Mouse (Mus musculus): ENCODE results near the gene Dnajb5. TPM values are rescaled to one million over a fixed set of nuclear protein-coding genes. Genes with fewer than 3 reads are reported as not detected.
A peak's percentile ranks its signal among the peaks of the same experiment; 100 is the strongest.
"Not testable (repeated sequence)": the region's sequence is repeated elsewhere in the genome, so short reads cannot be mapped to it uniquely, and the experiment has no call there.

The Dnajb5 gene
- polyA plus RNA-seq, 1 experiment = 7.6 TPM

- H3K4me3 ChIP-seq (ENCODE audit: control insufficient read depth, low read depth, low read length) = no peak overlapping the region
- peak; percentile 3; the same call in 1 of the 2 replicates for TF ChIP-seq CTCF (IDR thresholded peaks at IDR 0.05; ENCODE audit: control insufficient read depth, insufficient read depth, insufficient replicate concordance, low read depth, low read length)
- no peak for TF ChIP-seq POLR2A (IDR thresholded peaks at IDR 0.05; ENCODE audit: control insufficient read depth, low read depth, low read length)
- no peaks in the 10 kb centered on the region for H3K27me3 ChIP-seq (ENCODE audit: control insufficient read depth, insufficient read depth, low read length)
- H3K27ac ChIP-seq (ENCODE audit: control insufficient read depth, insufficient read depth, low read depth, low read length) = no peak overlapping the region
- H3K4me1 ChIP-seq (ENCODE audit: control insufficient read depth, insufficient read depth, low read length) = peaks cover 11% of the 10 kb centered on the region
- H3K36me3 ChIP-seq (ENCODE audit: control insufficient read depth, insufficient read depth, low read length) = no peaks in the 10 kb centered on the region; the same call in 1 of the 2 replicates
These were observed 15.6 kb downstream of the Dnajb5 start for GRCm38 (mm10) chr4:42965039-42965719.

- TF ChIP-seq POLR2A (IDR thresholded peaks at IDR 0.05; ENCODE audit: control insufficient read depth, low read depth, low read length) (no peak), CTCF (IDR thresholded peaks at IDR 0.05; ENCODE audit: control insufficient read depth, insufficient read depth, insufficient replicate concordance, low read depth, low read length) (no peak)
- Histone ChIP-seq H3K4me1 (ENCODE audit: control insufficient read depth, insufficient read depth, low read length) (peaks cover 11% of the 10 kb centered on the region), H3K36me3 (ENCODE audit: control insufficient read depth, insufficient read depth, low read length) (no peaks in the 10 kb centered on the region; the same call in 1 of the 2 replicates), H3K4me3 (ENCODE audit: control insufficient read depth, low read depth, low read length) (peak within 1 kb of the TSS; percentile 94), H3K27ac (ENCODE audit: control insufficient read depth, insufficient read depth, low read depth, low read length) (peak within 1 kb of the TSS; percentile 86), H3K27me3 (ENCODE audit: control insufficient read depth, insufficient read depth, low read length) (no peaks in the 10 kb centered on the region)
These were observed 19.7 kb downstream of the Dnajb5 start, which contains the start of gene 1700022I11Rik for GRCm38 (mm10) chr4:42969304-42969703. Gene 1700022I11Rik, plus strand, starts transcription at chr4:42969604.

GRCm38 (mm10) chr4:42972952-42973351 is 23.3 kb downstream of the Dnajb5 start:
- H3K36me3 ChIP-seq (ENCODE audit: control insufficient read depth, insufficient read depth, low read length) = no peaks in the 10 kb centered on the region; the same call in 1 of the 2 replicates
- H3K4me1 ChIP-seq (ENCODE audit: control insufficient read depth, insufficient read depth, low read length) = peaks cover 3% of the 10 kb centered on the region
- TF ChIP-seq POLR2A (IDR thresholded peaks at IDR 0.05; ENCODE audit: control insufficient read depth, low read depth, low read length) (no peak), CTCF (IDR thresholded peaks at IDR 0.05; ENCODE audit: control insufficient read depth, insufficient read depth, insufficient replicate concordance, low read depth, low read length) (no peak)
- H3K4me3 ChIP-seq (ENCODE audit: control insufficient read depth, low read depth, low read length) = no peak overlapping the region
- H3K27ac ChIP-seq (ENCODE audit: control insufficient read depth, insufficient read depth, low read depth, low read length) = no peak overlapping the region
- no peaks in the 10 kb centered on the region for H3K27me3 ChIP-seq (ENCODE audit: control insufficient read depth, insufficient read depth, low read length)

GRCm38 (mm10) chr4:42973868-42974267 is 24.3 kb downstream of the Dnajb5 start:
- TF ChIP-seq POLR2A (IDR thresholded peaks at IDR 0.05; ENCODE audit: control insufficient read depth, low read depth, low read length) (no peak), CTCF (IDR thresholded peaks at IDR 0.05; ENCODE audit: control insufficient read depth, insufficient read depth, insufficient replicate concordance, low read depth, low read length) (no peak)
- Histone ChIP-seq H3K4me3 (ENCODE audit: control insufficient read depth, low read depth, low read length) (no peak overlapping the region), H3K4me1 (ENCODE audit: control insufficient read depth, insufficient read depth, low read length) (peaks cover 3% of the 10 kb centered on the region)

GRCm38 (mm10) chr4:42978062-42978461 is 28.4 kb downstream of the Dnajb5 start:
- TF ChIP-seq CTCF (IDR thresholded peaks at IDR 0.05; ENCODE audit: control insufficient read depth, insufficient read depth, insufficient replicate concordance, low read depth, low read length) (no peak), POLR2A (IDR thresholded peaks at IDR 0.05; ENCODE audit: control insufficient read depth, low read depth, low read length) (no peak)
- Histone ChIP-seq H3K36me3 (ENCODE audit: control insufficient read depth, insufficient read depth, low read length) (no peaks in the 10 kb centered on the region), H3K27ac (ENCODE audit: control insufficient read depth, insufficient read depth, low read depth, low read length) (no peak overlapping the region), H3K4me1 (ENCODE audit: control insufficient read depth, insufficient read depth, low read length) (no peaks in the 10 kb centered on the region; the same call in 1 of the 2 replicates), H3K4me3 (ENCODE audit: control insufficient read depth, low read depth, low read length) (no peak overlapping the region), H3K27me3 (ENCODE audit: control insufficient read depth, insufficient read depth, low read length) (no peaks in the 10 kb centered on the region)

More at GRCm38 (mm10) chr4:42973868-42974267, 24.3 kb downstream of the Dnajb5 start:
- no peaks in the 10 kb centered on the region; the same call in 1 of the 2 replicates for H3K36me3 ChIP-seq (ENCODE audit: control insufficient read depth, insufficient read depth, low read length)
- H3K27me3 ChIP-seq (ENCODE audit: control insufficient read depth, insufficient read depth, low read length) = no peaks in the 10 kb centered on the region
- no peak overlapping the region for H3K27ac ChIP-seq (ENCODE audit: control insufficient read depth, insufficient read depth, low read depth, low read length)

- not testable (repeated sequence) for H3K4me1 ChIP-seq (ENCODE audit: control insufficient read depth, insufficient read depth, low read length); H3K4me3 ChIP-seq (ENCODE audit: control insufficient read depth, low read depth, low read length); H3K27me3 ChIP-seq (ENCODE audit: control insufficient read depth, insufficient read depth, low read length); H3K36me3 ChIP-seq (ENCODE audit: control insufficient read depth, insufficient read depth, low read length); H3K27ac ChIP-seq (ENCODE audit: control insufficient read depth, insufficient read depth, low read depth, low read length)
These were observed 30.9 kb downstream of the Dnajb5 start for GRCm38 (mm10) chr4:42980467-42980866.

- Histone ChIP-seq H3K36me3 (ENCODE audit: control insufficient read depth, insufficient read depth, low read length) (peaks cover 5% of the 10 kb centered on the region), H3K27me3 (ENCODE audit: control insufficient read depth, insufficient read depth, low read length) (no peaks in the 10 kb centered on the region), H3K27ac (ENCODE audit: control insufficient read depth, insufficient read depth, low read depth, low read length) (no peak overlapping the region), H3K4me1 (ENCODE audit: control insufficient read depth, insufficient read depth, low read length) (no peaks in the 10 kb centered on the region), H3K4me3 (ENCODE audit: control insufficient read depth, low read depth, low read length) (no peak overlapping the region)
- TF ChIP-seq CTCF (IDR thresholded peaks at IDR 0.05; ENCODE audit: control insufficient read depth, insufficient read depth, insufficient replicate concordance, low read depth, low read length) = no peak
- no peak for TF ChIP-seq POLR2A (IDR thresholded peaks at IDR 0.05; ENCODE audit: control insufficient read depth, low read depth, low read length)
These were observed 38.7 kb downstream of the Dnajb5 start for GRCm38 (mm10) chr4:42988296-42988695.

Data from testis, adult 2 months (tissue).